Mouse (Mus musculus): ENCODE measurements around the gene Wdr45.

The Wdr45 gene

GRCm38 (mm10) chrX:7776329-7777082, 62.4 kb downstream of the Wdr45 start:
- TF ChIP-seq GATA4 (IDR thresholded peaks at IDR 0.05; ENCODE audit: insufficient replicate concordance, low read length): no peak

Data from liver, adult (tissue).